Mouse (Mus musculus): ENCODE data around the gene Gnptg.

Gene Gnptg

GRCm38 (mm10) chr17:25188150-25189031, 51.5 kb downstream of the Gnptg start, which contains the start of gene Unkl:
TSS of gene Unkl (plus strand) at chr17:25188397.
- peak; percentile 82 for DNase-seq (ENCODE audit: low read depth)

GRCm38 (mm10) chr17:25187784-25188149, 52.2 kb downstream of the Gnptg start:
- DNase-seq (ENCODE audit: low read depth): no peak

GRCm38 (mm10) chr17:25184961-25185360, 55.0 kb downstream of the Gnptg start:
- DNase-seq (ENCODE audit: low read depth): peak; percentile 62

GRCm38 (mm10) chr17:25184129-25184691, 55.7 kb downstream of the Gnptg start, which contains the start of gene BC003965:
TSS of gene BC003965 (plus strand) at chr17:25184554.
- DNase-seq (ENCODE audit: low read depth): peak; percentile 100

Data from induced T-regulatory cell, adult 2 months (primary cell).